Mouse (Mus musculus) hindbrain, embryonic 12.5 days (tissue): ENCODE data around the gene Zfp384. TPM values are rescaled to one million over a fixed set of nuclear protein-coding genes. Genes with fewer than 3 reads are reported as not detected.
"Not testable (repeated sequence)": the region's sequence is repeated elsewhere in the genome, so short reads cannot be mapped to it uniquely, and the experiment has no call there.

Experiments used
- ATAC-seq: fragments of 200-750 bp; cut with Nextera tagmentation; 2 replicates; pipeline ENCODE4 v1.8.0; 2017; ENCODE audit warnings: moderate TSS enrichment; ENCODE audit not compliant: low FRiP score
- H3K27ac ChIP-seq: fragments of 300-500 bp; sonication (generic); 2 replicates; pipeline ENCODE4 v1.5.1; 2016; ENCODE audit warnings: mild to moderate bottlenecking
- H3K27me3 ChIP-seq: fragments of 300-500 bp; sonication (generic); 2 replicates; pipeline ENCODE4 v1.6.1; 2016; ENCODE audit warnings: mild to moderate bottlenecking
- H3K36me3 ChIP-seq: fragments of 300-500 bp; sonication (generic); 2 replicates; pipeline ENCODE4 v1.6.1; 2016; ENCODE audit warnings: mild to moderate bottlenecking
- H3K4me1 ChIP-seq: fragments of 300-500 bp; sonication (generic); 2 replicates; pipeline ENCODE4 v1.6.1; 2016
- H3K4me2 ChIP-seq: fragments of 300-500 bp; sonication (generic); replicated peaks from 2 replicates; pipeline ENCODE4 v1.6.1; 2016; ENCODE audit warnings: mild to moderate bottlenecking
- H3K4me3 ChIP-seq: fragments of 300-500 bp; sonication (generic); 2 replicates; pipeline ENCODE4 v1.5.1; 2016; ENCODE audit warnings: mild to moderate bottlenecking
- H3K9ac ChIP-seq: fragments of 300-500 bp; sonication (generic); 2 replicates; pipeline ENCODE4 v1.6.1; 2016; ENCODE audit warnings: mild to moderate bottlenecking, moderate library complexity
- H3K9me3 ChIP-seq: fragments of 300-500 bp; sonication (generic); replicated peaks from 2 replicates; pipeline ENCODE4 v1.6.1; 2016; ENCODE audit warnings: mild to moderate bottlenecking
- WGBS: fragments of 180-500 bp; shearing (Covaris S2); methylation state at CpG from one replicate; pipeline ENCODE4 v1.1.7; 2016; 5-methylcytosine and 5-hydroxymethylcytosine counted together
- polyA plus RNA-seq: library from polyadenylated mRNA; unstranded; fragments of >200 nt; fragmentation: Nextera tagmentation; extraction: Ambion mirVana; gene quantifications from 2 replicates; pipeline ENCODE4 v1.2.1, GENCODE M21; 2016

Zfp384 gene
- polyA plus RNA-seq, 1 experiment from 2014 or later, result 21.6 TPM

DNA sequence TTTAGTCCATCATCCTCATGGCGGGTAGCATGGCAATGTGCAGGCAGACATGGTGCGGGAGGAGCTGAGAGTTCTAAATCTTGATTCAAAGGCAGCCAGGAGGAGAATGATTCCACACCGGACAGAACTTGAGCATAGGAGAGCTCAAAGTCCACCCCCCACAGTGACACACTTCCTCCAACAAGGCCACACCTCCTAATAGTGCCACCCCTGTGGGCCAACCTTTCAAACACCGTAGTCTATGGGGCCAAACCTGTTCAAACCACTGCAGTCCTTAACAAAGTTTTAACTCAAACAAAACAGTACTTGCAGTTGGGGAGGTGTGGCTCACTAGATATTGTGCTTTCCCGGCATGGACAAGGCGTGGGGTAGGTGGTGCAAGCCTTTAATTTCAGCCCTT lies 55.0 kb downstream of the Zfp384 start:
- Histone ChIP-seq H3K4me1 (peaks cover 9% of the 10 kb centered on the region), H3K4me2 (no peak overlapping the region), H3K36me3 (no peaks in the 10 kb centered on the region), H3K27me3 (no peaks in the 10 kb centered on the region), H3K9me3 (no peaks in the 10 kb centered on the region), H3K9ac (no peak overlapping the region), H3K27ac (no peak overlapping the region), H3K4me3 (no peak overlapping the region)
- 89% methylated on average over 6 of the region's 6 CpGs for WGBS
- no peak for ATAC-seq

GRCm38 (mm10) chr6:125065223-125065622 lies 56.3 kb downstream of the Zfp384 start:
- not testable (repeated sequence) for ATAC-seq, H3K4me2 ChIP-seq, H3K36me3 ChIP-seq, H3K4me3 ChIP-seq, H3K4me1 ChIP-seq, H3K27me3 ChIP-seq, H3K27ac ChIP-seq, H3K9ac ChIP-seq, H3K9me3 ChIP-seq
- WGBS, result no CpG with 5 or more reads among the region's 1 CpGs

DNA sequence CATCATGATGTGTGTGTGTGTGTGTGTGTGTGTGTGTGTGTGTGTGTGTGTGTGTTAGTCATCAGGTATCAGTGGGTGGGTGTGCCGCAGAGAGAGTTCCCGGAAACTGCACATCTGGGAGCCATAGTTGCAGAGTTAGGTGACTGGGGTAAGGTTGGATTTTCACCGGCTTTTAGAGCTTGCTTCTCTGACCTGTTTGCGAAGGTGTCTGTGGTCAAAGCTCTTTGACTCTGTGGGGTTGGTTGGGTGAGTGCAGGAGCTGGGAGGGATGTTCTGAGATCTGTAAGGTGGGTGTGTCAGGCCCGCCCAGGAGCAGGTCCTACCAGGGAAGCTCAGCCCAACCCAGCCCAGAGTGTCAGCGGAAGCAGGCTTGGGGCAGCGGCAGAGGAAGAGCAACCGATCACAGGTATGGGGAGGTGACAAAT lies 58.6 kb downstream of the Zfp384 start, which contains the start of gene Lpar5:
TSS of gene Lpar5 (plus strand) at position 350 of the 425 bp plus-strand sequence.
- Histone ChIP-seq H3K27ac (no peak within 1 kb of the TSS), H3K36me3 (no peaks in the 10 kb centered on the region), H3K9ac (no peak within 1 kb of the TSS), H3K4me3 (no peak within 1 kb of the TSS), H3K9me3 (no peaks in the 10 kb centered on the region), H3K27me3 (no peaks in the 10 kb centered on the region), H3K4me1 (peaks cover 10% of the 10 kb centered on the region), H3K4me2 (no peak within 1 kb of the TSS)
- WGBS, result 70% methylated on average over 8 of the region's 8 CpGs
- ATAC-seq, result no peak

- ATAC-seq, result peak; percentile 82
- 80% methylated on average over 18 of the region's 18 CpGs for WGBS
- H3K27ac ChIP-seq, result peak overlapping the region; percentile 83
These were observed 62.4 kb downstream of the Zfp384 start for GRCm38 (mm10) chr6:125071170-125071895.

DNA sequence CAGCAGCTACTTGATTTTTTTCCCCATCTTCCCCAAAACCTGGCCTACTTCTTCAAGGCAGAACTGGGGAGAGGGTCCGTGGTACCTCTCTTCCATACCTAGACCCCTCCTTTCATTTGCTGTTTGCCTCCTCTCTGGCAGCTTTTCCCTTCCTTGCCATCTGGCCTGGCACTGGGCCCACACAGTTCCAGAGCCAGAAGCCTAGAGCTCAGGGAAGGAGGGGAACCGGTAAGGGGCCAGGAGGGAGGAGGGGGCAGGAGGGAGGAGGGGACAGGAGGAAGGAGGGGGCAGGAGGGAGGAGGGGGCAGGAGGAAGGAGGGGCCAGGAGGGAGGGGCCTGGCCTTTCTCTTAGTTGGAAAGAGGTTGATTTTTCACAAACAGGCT lies 62.9 kb downstream of the Zfp384 start:
- Histone ChIP-seq H3K36me3 (no peaks in the 10 kb centered on the region), H3K4me3 (no peak overlapping the region), H3K9ac (no peak overlapping the region), H3K9me3 (no peaks in the 10 kb centered on the region), H3K4me2 (no peak overlapping the region), H3K4me1 (peaks cover 10% of the 10 kb centered on the region), H3K27ac (peak overlapping the region; percentile 83), H3K27me3 (no peaks in the 10 kb centered on the region)
- ATAC-seq, result peak; percentile 75
- 25% methylated on average over 2 of the region's 2 CpGs for WGBS

More at GRCm38 (mm10) chr6:125071170-125071895, 62.4 kb downstream of the Zfp384 start:
- H3K27me3 ChIP-seq, result no peaks in the 10 kb centered on the region
- no peak overlapping the region for H3K9ac ChIP-seq
- no peaks in the 10 kb centered on the region for H3K9me3 ChIP-seq
- no peaks in the 10 kb centered on the region for H3K36me3 ChIP-seq
- H3K4me3 ChIP-seq, result no peak overlapping the region
- H3K4me1 ChIP-seq, result peaks cover 10% of the 10 kb centered on the region
- no peak overlapping the region for H3K4me2 ChIP-seq

- no peaks in the 10 kb centered on the region for H3K36me3 ChIP-seq
- H3K27me3 ChIP-seq, result no peaks in the 10 kb centered on the region
- no peak overlapping the region for H3K4me3 ChIP-seq
- H3K4me1 ChIP-seq, result peaks cover 10% of the 10 kb centered on the region
- no peak overlapping the region for H3K9ac ChIP-seq
- no peak overlapping the region for H3K4me2 ChIP-seq
- ATAC-seq, result no peak
- WGBS, result 72% methylated on average over 8 of the region's 8 CpGs
- no peaks in the 10 kb centered on the region for H3K9me3 ChIP-seq
- H3K27ac ChIP-seq, result no peak overlapping the region
These were observed 64.9 kb downstream of the Zfp384 start for GRCm38 (mm10) chr6:125073825-125074224.

DNA sequence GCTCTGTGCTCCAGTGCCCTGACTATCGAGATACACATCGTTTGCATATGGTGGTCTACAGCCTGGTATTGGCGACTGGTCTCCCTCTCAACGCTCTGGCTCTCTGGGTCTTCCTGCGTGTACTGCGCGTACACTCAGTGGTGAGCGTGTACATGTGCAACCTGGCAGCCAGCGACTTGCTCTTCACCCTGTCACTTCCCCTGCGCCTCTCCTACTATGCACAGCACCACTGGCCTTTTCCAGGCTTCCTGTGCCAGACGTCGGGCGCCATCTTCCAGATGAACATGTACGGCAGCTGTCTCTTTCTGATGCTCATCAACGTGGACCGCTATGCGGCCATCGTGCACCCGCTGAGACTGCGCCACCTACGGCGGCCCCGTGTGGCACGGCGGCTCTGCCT lies 72.4 kb downstream of the Zfp384 start:
- peak; percentile 59 for ATAC-seq
- peak overlapping the region; percentile 41 for H3K4me3 ChIP-seq

GRCm38 (mm10) chr6:125081797-125082560 lies 73.0 kb downstream of the Zfp384 start:
- 23% methylated on average over 45 of the region's 45 CpGs for WGBS
- H3K4me1 ChIP-seq, result peaks cover 10% of the 10 kb centered on the region; the same call in 1 of the 2 replicates
- H3K9ac ChIP-seq, result peak overlapping the region; percentile 53
- peak overlapping the region; percentile 90 for H3K27ac ChIP-seq
- H3K4me3 ChIP-seq, result peak overlapping the region; percentile 41
- H3K27me3 ChIP-seq, result no peaks in the 10 kb centered on the region
- no peaks in the 10 kb centered on the region for H3K9me3 ChIP-seq
- peak overlapping the region; percentile 66 for H3K4me2 ChIP-seq
- ATAC-seq, result peak; percentile 90
- no peaks in the 10 kb centered on the region for H3K36me3 ChIP-seq

More for the DNA sequence above, 72.4 kb downstream of the Zfp384 start:
- Histone ChIP-seq H3K4me2 (peak overlapping the region; percentile 66), H3K27ac (peak overlapping the region; percentile 90), H3K9ac (peak overlapping the region; percentile 53), H3K36me3 (no peaks in the 10 kb centered on the region), H3K27me3 (no peaks in the 10 kb centered on the region), H3K4me1 (peaks cover 10% of the 10 kb centered on the region; the same call in 1 of the 2 replicates), H3K9me3 (no peaks in the 10 kb centered on the region)
- 24% methylated on average over 25 of the region's 25 CpGs for WGBS

GRCm38 (mm10) chr6:125082801-125083386 lies 73.9 kb downstream of the Zfp384 start:
- no peak for ATAC-seq
- H3K4me3 ChIP-seq, result no peak overlapping the region
- no peaks in the 10 kb centered on the region for H3K36me3 ChIP-seq
- WGBS, result 84% methylated on average over 7 of the region's 7 CpGs
- H3K4me2 ChIP-seq, result no peak overlapping the region
- peaks cover 10% of the 10 kb centered on the region; the same call in 1 of the 2 replicates for H3K4me1 ChIP-seq
- no peaks in the 10 kb centered on the region for H3K27me3 ChIP-seq
- no peak overlapping the region for H3K9ac ChIP-seq
- no peak overlapping the region for H3K27ac ChIP-seq
- no peaks in the 10 kb centered on the region for H3K9me3 ChIP-seq

DNA sequence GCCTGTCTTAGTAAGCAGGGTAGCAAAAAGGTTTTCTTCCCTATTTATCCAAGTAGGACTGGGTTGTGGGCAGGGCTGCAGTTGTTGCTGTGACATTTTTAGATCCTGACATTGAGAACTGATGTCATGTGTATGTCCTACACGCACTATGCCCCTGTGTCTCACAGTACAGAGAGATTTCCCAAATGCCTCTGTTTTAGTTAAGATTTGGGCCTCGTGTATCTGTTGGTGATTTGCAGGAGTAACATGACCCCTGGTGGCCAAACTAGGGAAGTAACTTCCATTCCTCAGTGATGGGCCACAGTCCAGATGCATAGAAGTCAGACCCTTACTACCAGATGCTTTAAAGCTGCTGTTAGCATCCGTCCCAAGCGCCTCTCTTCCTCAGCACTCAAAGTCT lies 75.5 kb downstream of the Zfp384 start:
- H3K9ac ChIP-seq, result no peak overlapping the region
- 6% methylated on average over 4 of the region's 4 CpGs for WGBS
- no peak overlapping the region for H3K4me2 ChIP-seq
- H3K27me3 ChIP-seq, result no peaks in the 10 kb centered on the region
- no peaks in the 10 kb centered on the region for H3K9me3 ChIP-seq
- no peak for ATAC-seq
- no peaks in the 10 kb centered on the region for H3K36me3 ChIP-seq
- H3K4me3 ChIP-seq, result no peak overlapping the region
- H3K4me1 ChIP-seq, result peaks cover 19% of the 10 kb centered on the region
- no peak overlapping the region for H3K27ac ChIP-seq
